Mouse (Mus musculus) bone marrow, adult 2 months (tissue): ENCODE measurements around the gene Habp2. TPM values are rescaled to one million over a fixed set of nuclear protein-coding genes. Genes with fewer than 3 reads are reported as not detected.

Source experiments
- H3K27ac ChIP-seq: fragments of 200-500 bp; 2 replicates; pipeline ENCODE4 v1.5.1; 2012; ENCODE audit warnings: low read depth, mild to moderate bottlenecking, control low read depth, inconsistent platforms, low read length; ENCODE audit not compliant: control insufficient read depth, poor library complexity, insufficient read depth
- H3K4me1 ChIP-seq: fragments of 200-500 bp; 2 replicates; pipeline ENCODE4 v1.6.1; 2011; ENCODE audit warnings: low read length; ENCODE audit not compliant: control insufficient read depth, insufficient read depth
- H3K4me3 ChIP-seq: fragments of 200-500 bp; replicated peaks from 2 replicates; pipeline ENCODE3; 2011; ENCODE audit warnings: mild to moderate bottlenecking, low read depth, low read length, control low read depth; ENCODE audit not compliant: control insufficient read depth
- CTCF ChIP-seq: fragments of 200-500 bp; IDR thresholded peaks from 2 replicates; pipeline ENCODE4 v1.5.1; 2011; ENCODE audit warnings: low read length, control low read depth; ENCODE audit not compliant: control insufficient read depth, insufficient read depth
- POLR2A ChIP-seq: fragments of 200-500 bp; IDR thresholded peaks from 2 replicates; pipeline ENCODE4 v1.6.1; 2011; ENCODE audit warnings: low read depth, mild to moderate bottlenecking, control low read depth, low read length, borderline replicate concordance; ENCODE audit not compliant: control insufficient read depth
- WGBS: fragments of 180-500 bp; shearing (Covaris S2); methylation state at CpG from one replicate; pipeline ENCODE4 v1.1.7; 2018; 5-methylcytosine and 5-hydroxymethylcytosine counted together
- polyA plus RNA-seq: library from polyadenylated mRNA; stranded (reverse); fragments of >200 nt; gene quantifications from 2 replicates; pipeline ENCODE4 v1.2.4, GENCODE M21; 2011; ENCODE audit warnings: low replicate concordance; ENCODE audit not compliant: missing spikeins, insufficient read depth, insufficient read length

Habp2 gene
- polyA plus RNA-seq, 1 experiment: 0.92 TPM

- Histone ChIP-seq H3K4me1 (no peaks in the 10 kb centered on the region), H3K4me3 (no peak overlapping the region), H3K27ac (no peak overlapping the region)
- TF ChIP-seq CTCF: no peak
- TF ChIP-seq POLR2A: no peak
- WGBS: 77% methylated on average over 3 of the region's 3 CpGs
Observed at GRCm38 (mm10) chr19:56316531-56316930, 29.6 kb downstream of the Habp2 start.

- Histone ChIP-seq H3K27ac (no peak overlapping the region), H3K4me1 (no peaks in the 10 kb centered on the region), H3K4me3 (no peak overlapping the region)
- no peak for TF ChIP-seq CTCF
- no peak for TF ChIP-seq POLR2A
- 72% methylated on average over 7 of the region's 7 CpGs for WGBS
Observed at GRCm38 (mm10) chr19:56319219-56319618, 32.3 kb downstream of the Habp2 start.

- TF ChIP-seq POLR2A (no peak), CTCF (no peak)
- H3K4me1 ChIP-seq: no peaks in the 10 kb centered on the region
- no peak overlapping the region for H3K4me3 ChIP-seq
- H3K27ac ChIP-seq: no peak overlapping the region
- WGBS: 66% methylated on average over 6 of the region's 6 CpGs
Observed at GRCm38 (mm10) chr19:56319629-56320028, 32.7 kb downstream of the Habp2 start.

- Histone ChIP-seq H3K27ac (no peak overlapping the region), H3K4me1 (no peaks in the 10 kb centered on the region), H3K4me3 (no peak overlapping the region)
- TF ChIP-seq POLR2A (no peak), CTCF (no peak)
- 30% methylated on average over 26 of the region's 26 CpGs for WGBS
Observed at GRCm38 (mm10) chr19:56320186-56320860, 33.4 kb downstream of the Habp2 start.

GRCm38 (mm10) chr19:56321303-56321920 lies 34.5 kb downstream of the Habp2 start:
- Histone ChIP-seq H3K4me1 (no peaks in the 10 kb centered on the region), H3K4me3 (no peak overlapping the region), H3K27ac (no peak overlapping the region)
- 80% methylated on average over 12 of the region's 12 CpGs for WGBS
- TF ChIP-seq CTCF: no peak
- no peak for TF ChIP-seq POLR2A

- WGBS: 72% methylated on average over 10 of the region's 10 CpGs
- Histone ChIP-seq H3K4me1 (no peaks in the 10 kb centered on the region; the same call in 1 of the 2 replicates), H3K4me3 (no peak overlapping the region), H3K27ac (no peak overlapping the region)
- TF ChIP-seq POLR2A (no peak), CTCF (no peak)
Observed at GRCm38 (mm10) chr19:56325676-56326075, 38.7 kb downstream of the Habp2 start.

- Histone ChIP-seq H3K4me3 (no peak overlapping the region), H3K27ac (no peak overlapping the region), H3K4me1 (no peaks in the 10 kb centered on the region; the same call in 1 of the 2 replicates)
- 89% methylated on average over 21 of the region's 21 CpGs for WGBS
- TF ChIP-seq POLR2A (no peak), CTCF (no peak)
Observed at GRCm38 (mm10) chr19:56326243-56326855, 39.4 kb downstream of the Habp2 start.

- Histone ChIP-seq H3K27ac (no peak overlapping the region), H3K4me1 (no peaks in the 10 kb centered on the region; the same call in 1 of the 2 replicates), H3K4me3 (no peak overlapping the region)
- WGBS: 88% methylated on average over 17 of the region's 17 CpGs
- TF ChIP-seq CTCF: no peak
- no peak for TF ChIP-seq POLR2A
Observed at GRCm38 (mm10) chr19:56336321-56336720, 49.4 kb downstream of the Habp2 start.
